Mouse (Mus musculus) layer of hippocampus, adult 11-12 months (tissue): Measurements from ENCODE around the gene Med23.

ENCODE experiments used
- DNase-seq: peaks from one replicate; pipeline ENCODE4 v3.0.0; 2022; ENCODE audit warnings: low spot score

The Med23 gene

GRCm38 (mm10) chr10:24869760-24870290 is at the start of gene Med23:
Med23 (plus strand) TSS chr10:24869986.
- DNase-seq: peak; percentile 99

- DNase-seq: no peak
These were observed 47.7 kb upstream of the Med23 start for GRCm38 (mm10) chr10:24821990-24822676.

GRCm38 (mm10) chr10:24822842-24823241 is 46.9 kb upstream of the Med23 start:
- DNase-seq: no peak

GRCm38 (mm10) chr10:24823265-24823664 is 46.5 kb upstream of the Med23 start:
- DNase-seq: no peak

- DNase-seq: no peak
These were observed 45.9 kb upstream of the Med23 start for GRCm38 (mm10) chr10:24823697-24824535.

- DNase-seq: no peak
These were observed 45.2 kb upstream of the Med23 start for GRCm38 (mm10) chr10:24824621-24825020.

- DNase-seq: no peak
These were observed 44.2 kb upstream of the Med23 start for GRCm38 (mm10) chr10:24825456-24826081.

GRCm38 (mm10) chr10:24826130-24826529 is 43.7 kb upstream of the Med23 start:
- no peak for DNase-seq

GRCm38 (mm10) chr10:24828136-24828535 is 41.6 kb upstream of the Med23 start:
- DNase-seq: no peak

GRCm38 (mm10) chr10:24830448-24830847 is 39.3 kb upstream of the Med23 start:
- DNase-seq: no peak

GRCm38 (mm10) chr10:24831377-24832095 is 38.2 kb upstream of the Med23 start:
- DNase-seq: no peak

- DNase-seq: no peak
These were observed 37.5 kb upstream of the Med23 start for GRCm38 (mm10) chr10:24832306-24832705.

GRCm38 (mm10) chr10:24834634-24835371 is 35.0 kb upstream of the Med23 start:
- no peak for DNase-seq

- no peak for DNase-seq
These were observed 34.0 kb upstream of the Med23 start for GRCm38 (mm10) chr10:24835702-24836342.

GRCm38 (mm10) chr10:24836366-24837038 is 33.3 kb upstream of the Med23 start:
- no peak for DNase-seq

GRCm38 (mm10) chr10:24840795-24841194 is 29.0 kb upstream of the Med23 start:
- DNase-seq: no peak

- no peak for DNase-seq
These were observed 27.8 kb upstream of the Med23 start for GRCm38 (mm10) chr10:24841998-24842397.

GRCm38 (mm10) chr10:24842676-24843075 is 27.1 kb upstream of the Med23 start, which contains the start of gene Enpp3:
Enpp3 (minus strand) TSS chr10:24842823.
- DNase-seq: no peak

- no peak for DNase-seq
These were observed 6.6 kb upstream of the Med23 start for GRCm38 (mm10) chr10:24863146-24863545.

GRCm38 (mm10) chr10:24864434-24864833 is 5.4 kb upstream of the Med23 start:
- no peak for DNase-seq
